7 mouse cellular contexts compared by ENCODE assay signal in the genomic region with DNA sequence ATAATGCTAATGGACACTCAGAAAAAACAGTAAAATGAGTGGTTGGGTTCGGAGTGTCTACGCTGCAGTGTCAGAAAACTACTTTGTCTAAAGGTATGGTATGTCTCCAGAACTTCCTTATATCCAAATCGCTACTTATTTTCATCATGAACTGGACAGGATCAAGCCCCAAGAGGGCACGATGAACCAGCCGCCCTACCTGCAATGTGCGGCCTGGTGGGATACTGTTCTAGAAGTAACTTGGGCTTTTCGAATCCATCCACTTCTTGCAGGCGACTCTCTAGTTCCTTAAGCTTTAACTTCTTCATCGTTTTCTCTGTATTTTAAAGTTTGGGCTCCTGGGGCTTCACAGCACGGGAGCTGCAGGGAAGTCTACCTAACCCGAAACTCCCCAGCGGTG. TPM values are rescaled to one million over a fixed set of nuclear protein-coding genes. Genes with fewer than 3 reads are reported as not detected.
A peak's percentile ranks its signal among the peaks of the same experiment; 100 is the strongest.
DNase-seq lines count a peak whose midpoint lies in the region; ATAC-seq and TF ChIP-seq lines count a peak whose summit lies in the region.

No protein-coding gene starts in this region.

- 8% methylated on average over 12 of the region's 12 CpGs for WGBS in lung, embryonic 15.5 days
- 6% methylated on average over 12 of the region's 12 CpGs for WGBS in embryonic facial prominence, embryonic 14.5 days
- WGBS in intestine, embryonic 16.5 days, result 4% methylated on average over 12 of the region's 12 CpGs
- WGBS in midbrain, postnatal 0 days, result 8% methylated on average over 12 of the region's 12 CpGs

- TF ChIP-seq CTCF in midbrain, postnatal 0 days (IDR thresholded peaks at IDR 0.05), result no peak

- DNase-seq in lung, adult 18-20 months, result no peak
- DNase-seq in embryonic facial prominence, embryonic 14.5 days (ENCODE audit: low spot score), result no peak
- no peak for DNase-seq in midbrain, postnatal 0 days (ENCODE audit: low spot score)
- no peak for DNase-seq in right cerebral cortex, postnatal 14 days
- no peak for DNase-seq in cerebellum, adult 18-20 months

- H3K27ac ChIP-seq in lung, embryonic 15.5 days, result peak overlapping the region; percentile 71
- H3K27ac ChIP-seq in embryonic facial prominence, embryonic 14.5 days (replicated peaks; ENCODE audit: low read depth, low read length), result peak overlapping the region; percentile 76
- peak overlapping the region; percentile 78 for H3K27ac ChIP-seq in intestine, embryonic 16.5 days (ENCODE audit: low read length)
- peak overlapping the region; percentile 70 for H3K27ac ChIP-seq in midbrain, postnatal 0 days (ENCODE audit: low read depth, low read length)

- H3K9me3 ChIP-seq in lung, embryonic 15.5 days, result no peaks in the 10 kb centered on the region
- H3K9me3 ChIP-seq in embryonic facial prominence, embryonic 14.5 days (ENCODE audit: control insufficient read depth, low read length), result no peaks in the 10 kb centered on the region
- H3K9me3 ChIP-seq in intestine, embryonic 16.5 days (ENCODE audit: control insufficient read depth, low read length), result no peaks in the 10 kb centered on the region
- H3K9me3 ChIP-seq in midbrain, postnatal 0 days (ENCODE audit: low read length), result no peaks in the 10 kb centered on the region

- H3K36me3 ChIP-seq in lung, embryonic 15.5 days, result no peaks in the 10 kb centered on the region
- H3K36me3 ChIP-seq in embryonic facial prominence, embryonic 14.5 days (ENCODE audit: control insufficient read depth, insufficient read depth, low read length), result no peaks in the 10 kb centered on the region
- H3K36me3 ChIP-seq in intestine, embryonic 16.5 days (ENCODE audit: control insufficient read depth, insufficient read depth, low read length), result no peaks in the 10 kb centered on the region
- no peaks in the 10 kb centered on the region for H3K36me3 ChIP-seq in midbrain, postnatal 0 days (ENCODE audit: insufficient read depth, low read length)

- H3K4me3 ChIP-seq in lung, embryonic 15.5 days, result peak overlapping the region; percentile 69
- H3K4me3 ChIP-seq in embryonic facial prominence, embryonic 14.5 days (ENCODE audit: low read depth, low read length), result peak overlapping the region; percentile 68
- peak overlapping the region; percentile 70 for H3K4me3 ChIP-seq in intestine, embryonic 16.5 days (ENCODE audit: low read length)
- H3K4me3 ChIP-seq in midbrain, postnatal 0 days (ENCODE audit: low read depth, low read length), result peak overlapping the region; percentile 52

- H3K4me1 ChIP-seq in lung, embryonic 15.5 days, result peaks cover 7% of the 10 kb centered on the region
- H3K4me1 ChIP-seq in embryonic facial prominence, embryonic 14.5 days (ENCODE audit: control insufficient read depth, insufficient read depth, low read length), result peaks cover 11% of the 10 kb centered on the region; the same call in 1 of the 2 replicates
- 0 out of 2 replicates have a peak, but pooled peaks cover 4% of the 10 kb centered on the region for H3K4me1 ChIP-seq in intestine, embryonic 16.5 days (ENCODE audit: control insufficient read depth, insufficient read depth, low read length)
- no peaks in the 10 kb centered on the region for H3K4me1 ChIP-seq in midbrain, postnatal 0 days (ENCODE audit: insufficient read depth, low read length)

- H3K4me2 ChIP-seq in lung, embryonic 15.5 days, result peak overlapping the region; percentile 77
- peak overlapping the region; percentile 84 for H3K4me2 ChIP-seq in embryonic facial prominence, embryonic 14.5 days (ENCODE audit: low read depth, low read length)
- peak overlapping the region; percentile 74 for H3K4me2 ChIP-seq in intestine, embryonic 16.5 days (ENCODE audit: low read depth, low read length)
- H3K4me2 ChIP-seq in midbrain, postnatal 0 days (ENCODE audit: low read depth, low read length, poor library complexity, severe bottlenecking), result peak overlapping the region; percentile 62

- no peak; the same call in 1 of the 2 replicates for ATAC-seq in lung, embryonic 15.5 days (ENCODE audit: borderline replicate concordance, extremely low read depth, low FRiP score, low TSS enrichment)
- peak; percentile 9; the same call in 1 of the 2 replicates for ATAC-seq in embryonic facial prominence, embryonic 14.5 days (ENCODE audit: low read depth)
- peak; percentile 58 for ATAC-seq in intestine, embryonic 16.5 days
- ATAC-seq in midbrain, postnatal 0 days (ENCODE audit: low FRiP score), result no peak

- no peaks in the 10 kb centered on the region for H3K27me3 ChIP-seq in lung, embryonic 15.5 days
- no peaks in the 10 kb centered on the region for H3K27me3 ChIP-seq in embryonic facial prominence, embryonic 14.5 days (replicated peaks; ENCODE audit: control insufficient read depth, insufficient read depth, low read length)
- H3K27me3 ChIP-seq in intestine, embryonic 16.5 days (replicated peaks; ENCODE audit: control insufficient read depth, insufficient read depth, low read length), result no peaks in the 10 kb centered on the region
- no peaks in the 10 kb centered on the region for H3K27me3 ChIP-seq in midbrain, postnatal 0 days (ENCODE audit: insufficient read depth, low read length)

- H3K9ac ChIP-seq in lung, embryonic 15.5 days, result peak overlapping the region; percentile 71
- H3K9ac ChIP-seq in embryonic facial prominence, embryonic 14.5 days (ENCODE audit: low read depth, low read length), result peak overlapping the region; percentile 92
- peak overlapping the region; percentile 88 for H3K9ac ChIP-seq in intestine, embryonic 16.5 days (ENCODE audit: low read depth, low read length)
- H3K9ac ChIP-seq in midbrain, postnatal 0 days (replicated peaks; ENCODE audit: low read length, poor library complexity, severe bottlenecking), result peak overlapping the region; percentile 68

RNA-seq across cellular contexts. Expression of gene Mettl5, which starts 0.4 kb away (rescaled TPM):
- 34.7 and 36.5 TPM in 2 replicates for polyA plus RNA-seq in lung, embryonic 15.5 days (2015; fragmentation: Nextera tagmentation; extraction: Ambion mirVana)
- polyA plus RNA-seq in embryonic facial prominence, embryonic 14.5 days (2014; fragmentation: Nextera tagmentation; extraction: Ambion mirVana), result 30.9 and 34.0 TPM in 2 replicates
- polyA plus RNA-seq in intestine, embryonic 16.5 days (2015; fragmentation: Nextera tagmentation; extraction: Ambion mirVana), result 36.7 and 38.5 TPM in 2 replicates
- 8.6 and 10.2 TPM in 2 replicates for total RNA-seq in midbrain, postnatal 0 days (2014; rRNA removed)
- polyA plus RNA-seq in midbrain, postnatal 0 days (2015; fragmentation: Nextera tagmentation; extraction: Ambion mirVana), result 30.4 and 34.1 TPM in 2 replicates

RNA-seq across cellular contexts. Expression of gene Ubr3, which starts 12.0 kb away (rescaled TPM):
- 10.8 and 13.3 TPM in 2 replicates for polyA plus RNA-seq in lung, embryonic 15.5 days (2015; fragmentation: Nextera tagmentation; extraction: Ambion mirVana)
- polyA plus RNA-seq in embryonic facial prominence, embryonic 14.5 days (2014; fragmentation: Nextera tagmentation; extraction: Ambion mirVana), result 17.3 and 19.4 TPM in 2 replicates
- 8.3 and 11.1 TPM in 2 replicates for polyA plus RNA-seq in intestine, embryonic 16.5 days (2015; fragmentation: Nextera tagmentation; extraction: Ambion mirVana)
- 37.9 and 62.1 TPM in 2 replicates for total RNA-seq in midbrain, postnatal 0 days (2014; rRNA removed)
- 15.4 and 20.9 TPM in 2 replicates for polyA plus RNA-seq in midbrain, postnatal 0 days (2015; fragmentation: Nextera tagmentation; extraction: Ambion mirVana)

RNA-seq across cellular contexts. Expression of gene Ssb, which starts 23.7 kb away (rescaled TPM):
- 296 TPM in 2 replicates for polyA plus RNA-seq in lung, embryonic 15.5 days (2015; fragmentation: Nextera tagmentation; extraction: Ambion mirVana)
- 293 and 303 TPM in 2 replicates for polyA plus RNA-seq in embryonic facial prominence, embryonic 14.5 days (2014; fragmentation: Nextera tagmentation; extraction: Ambion mirVana)
- polyA plus RNA-seq in intestine, embryonic 16.5 days (2015; fragmentation: Nextera tagmentation; extraction: Ambion mirVana), result 223 and 249 TPM in 2 replicates
- 51.3 and 64.1 TPM in 2 replicates for total RNA-seq in midbrain, postnatal 0 days (2014; rRNA removed)
- 260 and 285 TPM in 2 replicates for polyA plus RNA-seq in midbrain, postnatal 0 days (2015; fragmentation: Nextera tagmentation; extraction: Ambion mirVana)

Comparison
In these comparisons a context has a peak if more than half of its experiments do, and no peak if none do; other contexts are left out.
1. ATAC-seq: peak in embryonic facial prominence, embryonic 14.5 days (single experiment) and intestine, embryonic 16.5 days (single experiment); none in lung, embryonic 15.5 days (single experiment) and midbrain, postnatal 0 days (single experiment).
2. Peak in every context shown above with its lines, with median percentiles within 50 percentile points of each other: H3K27ac ChIP-seq, H3K4me2 ChIP-seq, H3K4me3 ChIP-seq and H3K9ac ChIP-seq.